8 mouse cellular contexts compared by ENCODE assay signal in genomic region chr10:56468537-56468936, GRCm38 (mm10).
DNase-seq lines count a peak whose midpoint lies in the region; ATAC-seq and TF ChIP-seq lines count a peak whose summit lies in the region.

No protein-coding gene starts in this region.

- TF ChIP-seq CTCF in C2C12 (IDR thresholded peaks at IDR 0.05; ENCODE audit: control insufficient read depth, insufficient read depth, insufficient read length) = no peak

- no peaks in the 10 kb centered on the region for H3K79me2 ChIP-seq in C2C12 (ENCODE audit: control insufficient read depth, insufficient read depth)

- no peaks in the 10 kb centered on the region for H3K36me3 ChIP-seq in C2C12 (ENCODE audit: control insufficient read depth, insufficient read depth)
- no peaks in the 10 kb centered on the region for H3K36me3 ChIP-seq in heart, embryonic 11.5 days (ENCODE audit: control insufficient read depth, insufficient read depth, low read length)

- H3K4me1 ChIP-seq in heart, embryonic 11.5 days (ENCODE audit: control insufficient read depth, insufficient read depth, low read length) = no peaks in the 10 kb centered on the region

- 25% methylated on average over 6 of the region's 6 CpGs for WGBS in heart, embryonic 11.5 days (ENCODE audit: insufficient replicate concordance)

- no peaks in the 10 kb centered on the region for H3K79me3 ChIP-seq in C2C12 (ENCODE audit: low read depth)

- peak; percentile 38 for DNase-seq in adrenal gland, postnatal 14 days
- DNase-seq in adrenal gland, postnatal 4 days (ENCODE audit: low spot score in 2 of 2) = no peak
- DNase-seq in kidney, postnatal 36 days = peak; percentile 12 to 29
- no peak for DNase-seq in thymus, postnatal 10 days (ENCODE audit: low spot score in 2 of 2)
- DNase-seq in spleen, postnatal 36 days (ENCODE audit: low spot score in 2 of 2) = no peak
- DNase-seq in urinary bladder, adult 18-20 months (ENCODE audit: low spot score in 2 of 2) = no peak

- H3K4me2 ChIP-seq in heart, embryonic 11.5 days = peak overlapping the region; percentile 54

- H3K27ac ChIP-seq in heart, embryonic 11.5 days (ENCODE audit: low read depth, low read length) = peak overlapping the region; percentile 15; the same call in 1 of the 2 replicates

- H3K4me3 ChIP-seq in C2C12 (ENCODE audit: insufficient read depth, poor library complexity, severe bottlenecking) = no peak overlapping the region
- H3K4me3 ChIP-seq in heart, embryonic 11.5 days (ENCODE audit: low read depth, low read length) = no peak overlapping the region

- no peaks in the 10 kb centered on the region for H3K9me3 ChIP-seq in heart, embryonic 11.5 days (replicated peaks; ENCODE audit: control insufficient read depth, low read length)

- no peak for ATAC-seq in heart, embryonic 11.5 days (replicated peaks; ENCODE audit: insufficient number of reproducible peaks, low FRiP score, low TSS enrichment)

- no peaks in the 10 kb centered on the region for H3K27me3 ChIP-seq in C2C12 (ENCODE audit: control insufficient read depth, insufficient read depth, insufficient read length)
- H3K27me3 ChIP-seq in heart, embryonic 11.5 days (ENCODE audit: control insufficient read depth, insufficient read depth, low read length) = no peaks in the 10 kb centered on the region

- peak overlapping the region; percentile 4 for H3ac ChIP-seq in C2C12 (ENCODE audit: control insufficient read depth, insufficient read length, low read depth)

- 0 out of 2 replicates have a peak overlapping the region, but pooled peaks have one; percentile 46 for H3K9ac ChIP-seq in heart, embryonic 11.5 days (ENCODE audit: low read depth, low read length)

TF ChIP-seq in C2C12, 6 proteins besides CTCF, POLR2A, EP300 and RAD21:
- no peak for TF ChIP-seq MAX (IDR thresholded peaks at IDR 0.05)
- TF ChIP-seq MYOG (IDR thresholded peaks at IDR 0.05; ENCODE audit: control insufficient read depth, extremely low read depth, insufficient read length) = no peak
- no peak for TF ChIP-seq USF1 (IDR thresholded peaks at IDR 0.05; ENCODE audit: low read depth)
- no peak for TF ChIP-seq FOSL1 (IDR thresholded peaks at IDR 0.05; ENCODE audit: insufficient read depth, low read length, poor library complexity, severe bottlenecking)
- TF ChIP-seq CEBPB (IDR thresholded peaks at IDR 0.05; ENCODE audit: low read depth) = no peak
- TF ChIP-seq MYOD1 (IDR thresholded peaks at IDR 0.05; ENCODE audit: control insufficient read depth, insufficient read length, low read depth) = no peak

Comparison
In these comparisons a context has a peak if more than half of its experiments do, and no peak if none do; other contexts are left out.
1. DNase-seq: peak in adrenal gland, postnatal 14 days (single experiment) and kidney, postnatal 36 days (2 of 2); none in adrenal gland, postnatal 4 days (0 of 2), thymus, postnatal 10 days (0 of 2), spleen, postnatal 36 days (0 of 2) and urinary bladder, adult 18-20 months (0 of 2).